Mouse (Mus musculus) frontal cortex, adult (tissue): ENCODE measurements around the gene Abcb8.
A peak's percentile ranks its signal among the peaks of the same experiment; 100 is the strongest.

ENCODE experiments used
- ATAC-seq: cut with Nextera tagmentation; 2 replicates; pipeline ENCODE4 v1.9.2; 2017; ENCODE audit warnings: mild to moderate bottlenecking, moderate library complexity, mixed read lengths; ENCODE audit not compliant: low TSS enrichment

The Abcb8 gene

GRCm38 (mm10) chr5:24393392-24393997 is at the start of gene Abcb8:
Abcb8 (plus strand) TSS chr5:24393663.
- ATAC-seq, result peak; percentile 45

- ATAC-seq, result no peak
Observed at GRCm38 (mm10) chr5:24343977-24344436, 49.5 kb upstream of the Abcb8 start.

- peak; percentile 42 for ATAC-seq
Observed at GRCm38 (mm10) chr5:24344477-24345051, 48.9 kb upstream of the Abcb8 start.

GRCm38 (mm10) chr5:24346313-24346712 is 47.1 kb upstream of the Abcb8 start:
- ATAC-seq, result no peak

GRCm38 (mm10) chr5:24347186-24347875 is 46.1 kb upstream of the Abcb8 start:
- no peak for ATAC-seq

GRCm38 (mm10) chr5:24348128-24348527 is 45.3 kb upstream of the Abcb8 start:
- ATAC-seq, result peak; percentile 28; the same call in 1 of the 2 replicates

- ATAC-seq, result no peak
Observed at GRCm38 (mm10) chr5:24348546-24348945, 44.9 kb upstream of the Abcb8 start.

GRCm38 (mm10) chr5:24350073-24350472 is 43.4 kb upstream of the Abcb8 start:
- no peak for ATAC-seq

- ATAC-seq, result no peak
Observed at GRCm38 (mm10) chr5:24350531-24351250, 42.8 kb upstream of the Abcb8 start.

- ATAC-seq, result peak; percentile 5; the same call in 1 of the 2 replicates
Observed at GRCm38 (mm10) chr5:24351278-24351677, 42.2 kb upstream of the Abcb8 start, which contains the start of gene Kcnh2. Kcnh2 (minus strand) TSS chr5:24351604.

- peak; percentile 84 for ATAC-seq
Observed at GRCm38 (mm10) chr5:24351701-24352171, 41.7 kb upstream of the Abcb8 start.

GRCm38 (mm10) chr5:24352251-24352859 is 41.1 kb upstream of the Abcb8 start:
- ATAC-seq, result peak; percentile 18; the same call in 1 of the 2 replicates

GRCm38 (mm10) chr5:24353327-24353726 is 40.1 kb upstream of the Abcb8 start:
- no peak for ATAC-seq

- ATAC-seq, result peak; percentile 17; the same call in 1 of the 2 replicates
Observed at GRCm38 (mm10) chr5:24356764-24357163, 36.7 kb upstream of the Abcb8 start.

GRCm38 (mm10) chr5:24357461-24357860 is 36.0 kb upstream of the Abcb8 start:
- peak; percentile 20; the same call in 1 of the 2 replicates for ATAC-seq

GRCm38 (mm10) chr5:24360792-24361454 is 32.5 kb upstream of the Abcb8 start:
- peak; percentile 85 for ATAC-seq

GRCm38 (mm10) chr5:24363467-24363866 is 30.0 kb upstream of the Abcb8 start:
- ATAC-seq, result no peak

GRCm38 (mm10) chr5:24364061-24364460 is 29.4 kb upstream of the Abcb8 start:
- no peak for ATAC-seq

- ATAC-seq, result no peak
Observed at GRCm38 (mm10) chr5:24364508-24364907, 29.0 kb upstream of the Abcb8 start, which contains the start of gene Nos3. Nos3 (plus strand) TSS chr5:24364810.

GRCm38 (mm10) chr5:24364963-24365362 is 28.5 kb upstream of the Abcb8 start:
- ATAC-seq, result no peak

- ATAC-seq, result no peak
Observed at GRCm38 (mm10) chr5:24365528-24365927, 27.9 kb upstream of the Abcb8 start.
